Mouse (Mus musculus): Measurements from ENCODE around the gene Ipo5.

- TF ChIP-seq CTCF (IDR thresholded peaks at IDR 0.05; ENCODE audit: control insufficient read depth, insufficient read depth, insufficient read length), result no peak
- no peak for TF ChIP-seq CEBPB (IDR thresholded peaks at IDR 0.05; ENCODE audit: low read depth)
- no peak for TF ChIP-seq USF1 (IDR thresholded peaks at IDR 0.05; ENCODE audit: low read depth)
- TF ChIP-seq MYOG (IDR thresholded peaks at IDR 0.05; ENCODE audit: control insufficient read depth, extremely low read depth, insufficient read length), result no peak
- TF ChIP-seq FOSL1 (IDR thresholded peaks at IDR 0.05; ENCODE audit: insufficient read depth, low read length, poor library complexity, severe bottlenecking), result no peak
Measured at GRCm38 (mm10) chr14:120866573-120866972, 44.5 kb upstream of the Ipo5 start.
